Mouse (Mus musculus): ENCODE data around the gene Sp100.

- peak; percentile 40 for TF ChIP-seq CTCF (IDR thresholded peaks at IDR 0.05; ENCODE audit: control insufficient read depth, insufficient read depth, insufficient read length)
- TF ChIP-seq CEBPB (IDR thresholded peaks at IDR 0.05; ENCODE audit: low read depth), result no peak
- TF ChIP-seq USF1 (IDR thresholded peaks at IDR 0.05; ENCODE audit: low read depth), result no peak
These were observed 86.8 kb downstream of the Sp100 start for GRCm38 (mm10) chr1:85736355-85737184.

Data from C2C12 (cell line).